Mouse (Mus musculus) heart, embryonic 13.5 days (tissue): Measurements from ENCODE around the gene Mmachc. TPM values are rescaled to one million over a fixed set of nuclear protein-coding genes. Genes with fewer than 3 reads are reported as not detected.

ENCODE experiments used
- ATAC-seq: fragments of 200-750 bp; cut with Nextera tagmentation; 2 replicates; pipeline ENCODE4 v1.8.0; 2017; ENCODE audit warnings: moderate TSS enrichment; ENCODE audit not compliant: insufficient number of reproducible peaks, low FRiP score, low TSS enrichment; ENCODE audit errors: extremely low read depth
- H3K27ac ChIP-seq: fragments of 300-500 bp; sonication (generic); replicated peaks from 2 replicates; pipeline ENCODE4 v1.5.1; 2015; ENCODE audit warnings: moderate library complexity, mild to moderate bottlenecking, inconsistent platforms
- H3K27me3 ChIP-seq: fragments of 300-500 bp; sonication (generic); replicated peaks from 2 replicates; pipeline ENCODE4 v1.6.1; 2015; ENCODE audit warnings: mild to moderate bottlenecking, inconsistent platforms
- H3K36me3 ChIP-seq: fragments of 300-500 bp; sonication (generic); 2 replicates; pipeline ENCODE4 v1.6.1; 2015; ENCODE audit warnings: mild to moderate bottlenecking, inconsistent platforms
- H3K4me1 ChIP-seq: fragments of 300-500 bp; sonication (generic); 2 replicates; pipeline ENCODE4 v1.6.1; 2015; ENCODE audit warnings: inconsistent platforms
- H3K4me2 ChIP-seq: fragments of 300-500 bp; sonication (generic); 2 replicates; pipeline ENCODE4 v1.6.1; 2015; ENCODE audit warnings: inconsistent platforms, mild to moderate bottlenecking, moderate library complexity
- H3K4me3 ChIP-seq: fragments of 300-500 bp; sonication (generic); 2 replicates; pipeline ENCODE4 v1.5.1; 2015; ENCODE audit warnings: moderate library complexity, mild to moderate bottlenecking, inconsistent platforms
- H3K9ac ChIP-seq: fragments of 300-500 bp; sonication (generic); 2 replicates; pipeline ENCODE4 v1.6.1; 2015; ENCODE audit warnings: inconsistent platforms, mild to moderate bottlenecking, moderate library complexity
- H3K9me3 ChIP-seq: fragments of 300-500 bp; sonication (generic); 2 replicates; pipeline ENCODE4 v1.6.1; 2016; ENCODE audit warnings: inconsistent platforms
- WGBS: fragments of 180-500 bp; shearing (Covaris S2); methylation state at CpG from one replicate; pipeline ENCODE4 v1.1.7; 2015; ENCODE audit warnings: mixed read lengths; 5-methylcytosine and 5-hydroxymethylcytosine counted together
- polyA plus RNA-seq: library from polyadenylated mRNA; unstranded; fragments of >200 nt; fragmentation: Nextera tagmentation; extraction: Ambion mirVana; gene quantifications from 2 replicates; pipeline ENCODE4 v1.2.1, GENCODE M21; 2015

Gene Mmachc
- polyA plus RNA-seq: 33.5 and 35.1 TPM in 2 replicates

DNA sequence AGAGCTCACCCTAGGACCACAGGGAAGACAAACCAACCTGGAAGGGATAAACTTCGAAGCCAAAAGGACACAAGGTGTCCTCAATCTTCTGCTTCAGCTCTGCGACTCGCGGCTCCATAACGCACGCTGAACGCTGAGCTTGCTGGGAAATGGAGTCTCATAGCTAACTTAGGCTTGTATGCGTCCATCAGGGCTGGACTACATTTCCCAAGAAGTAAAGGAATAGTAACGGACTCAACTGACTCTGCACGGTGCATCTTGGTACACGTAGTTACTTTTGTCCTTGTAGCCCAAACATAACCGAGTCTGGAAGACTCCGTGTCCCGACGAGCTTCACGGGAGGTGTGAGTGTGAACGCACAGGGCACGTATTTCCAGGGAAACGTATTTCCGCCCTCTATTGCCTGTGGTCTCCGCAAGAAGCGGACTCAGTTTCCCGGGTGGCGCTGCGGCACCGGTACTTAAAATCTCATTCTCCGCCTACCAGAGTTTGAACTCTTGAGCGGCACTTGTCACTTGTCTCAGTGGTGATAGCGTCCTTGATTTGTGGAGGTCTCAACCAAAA lies at the start of gene Mmachc, which contains the start of gene Ccdc163:
Mmachc (minus strand) TSS at position 206 of the 564 bp plus-strand sequence.
Ccdc163 (plus strand) TSS at position 309 of the 564 bp plus-strand sequence.
- peak within 1 kb of the TSS; percentile 85 for H3K9ac ChIP-seq
- H3K9me3 ChIP-seq: no peaks in the 10 kb centered on the region
- H3K4me1 ChIP-seq: peaks cover 16% of the 10 kb centered on the region
- peak within 1 kb of the TSS; percentile 87 for H3K4me2 ChIP-seq
- H3K36me3 ChIP-seq: peaks cover 20% of the 10 kb centered on the region
- no peaks in the 10 kb centered on the region for H3K27me3 ChIP-seq
- peak; percentile 95 for ATAC-seq
- WGBS: under 1% methylated on average over 29 of the region's 29 CpGs
- H3K4me3 ChIP-seq: peak within 1 kb of the TSS; percentile 63
- H3K27ac ChIP-seq: peak within 1 kb of the TSS; percentile 53

GRCm38 (mm10) chr4:116749750-116750149 lies 41.5 kb upstream of the Mmachc start:
- H3K36me3 ChIP-seq: no peaks in the 10 kb centered on the region

DNA sequence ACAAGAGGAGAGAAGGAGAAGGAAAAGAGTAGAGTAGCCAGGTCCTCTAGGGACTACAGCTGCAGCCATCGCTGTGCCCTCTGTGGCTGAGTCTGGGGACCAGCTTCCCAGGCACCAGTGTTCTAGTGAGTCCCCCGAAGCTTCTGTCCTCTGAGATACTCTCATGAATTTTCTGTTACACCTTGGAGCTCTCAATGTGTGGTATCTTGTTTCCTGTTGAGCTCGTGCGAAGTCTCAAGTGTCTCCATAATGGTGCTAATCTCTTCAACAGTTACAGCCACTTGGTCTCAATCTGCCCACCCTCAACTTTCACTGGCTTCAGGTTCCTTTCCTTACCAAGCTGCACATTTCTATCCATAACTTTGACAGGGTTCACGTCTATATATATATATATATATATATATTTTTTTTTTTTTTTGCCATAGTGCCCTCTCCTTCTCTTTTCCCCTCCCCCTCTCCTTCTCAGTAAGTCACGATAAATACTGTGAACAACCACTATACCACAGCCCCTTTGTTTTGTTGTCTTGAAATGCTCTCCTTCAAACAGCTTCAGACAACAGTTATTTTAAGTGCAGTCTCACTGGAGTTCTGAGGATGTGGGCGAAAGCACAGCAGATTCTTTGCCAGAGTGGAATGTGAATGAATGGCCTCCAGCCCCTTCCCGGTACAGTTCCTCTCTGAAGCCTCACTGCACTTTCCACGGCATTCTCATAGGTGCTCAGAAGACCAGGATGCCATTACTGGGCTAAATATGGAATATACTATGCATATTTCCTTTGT lies 31.0 kb upstream of the Mmachc start:
- H3K9ac ChIP-seq: no peak overlapping the region
- 0 out of 2 replicates have a peak overlapping the region, but pooled peaks have one; percentile 19 for H3K4me2 ChIP-seq
- H3K27ac ChIP-seq: no peak overlapping the region
- no peak for ATAC-seq
- H3K36me3 ChIP-seq: no peaks in the 10 kb centered on the region
- H3K4me1 ChIP-seq: peaks cover 8% of the 10 kb centered on the region
- no peaks in the 10 kb centered on the region for H3K9me3 ChIP-seq
- 45% methylated on average over 9 of the region's 9 CpGs for WGBS
- H3K4me3 ChIP-seq: no peak overlapping the region
- no peaks in the 10 kb centered on the region for H3K27me3 ChIP-seq

More at GRCm38 (mm10) chr4:116749750-116750149, 41.5 kb upstream of the Mmachc start:
- no peaks in the 10 kb centered on the region for H3K4me1 ChIP-seq
- H3K27ac ChIP-seq: no peak overlapping the region
- 84% methylated on average over 2 of the region's 2 CpGs for WGBS
- no peak for ATAC-seq
- H3K4me2 ChIP-seq: no peak overlapping the region
- no peaks in the 10 kb centered on the region for H3K9me3 ChIP-seq
- H3K9ac ChIP-seq: no peak overlapping the region
- no peak overlapping the region for H3K4me3 ChIP-seq
- no peaks in the 10 kb centered on the region for H3K27me3 ChIP-seq

DNA sequence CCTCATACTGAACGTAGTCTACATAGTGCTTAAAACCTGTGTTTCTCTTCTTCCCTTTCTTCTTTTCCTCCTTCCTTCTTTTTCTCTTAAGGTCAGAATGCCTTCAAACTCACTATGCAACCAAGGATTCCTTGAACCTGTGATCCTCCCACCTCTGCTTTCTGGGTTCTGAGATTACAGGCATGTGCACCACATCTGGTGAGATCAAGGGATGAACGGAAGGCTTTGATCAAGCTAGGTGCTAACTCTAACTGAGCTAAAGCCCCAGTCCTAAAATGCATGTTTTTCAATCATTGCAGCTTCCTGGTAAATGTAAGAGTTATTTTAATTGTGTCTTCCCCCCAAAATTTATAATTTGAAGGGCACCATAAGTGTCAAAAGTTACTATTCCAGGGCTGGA lies 26.8 kb upstream of the Mmachc start:
- ATAC-seq: no peak
- WGBS: 65% methylated on average over 2 of the region's 2 CpGs
- Histone ChIP-seq H3K9me3 (no peaks in the 10 kb centered on the region), H3K4me2 (no peak overlapping the region), H3K4me3 (no peak overlapping the region), H3K36me3 (no peaks in the 10 kb centered on the region), H3K27ac (no peak overlapping the region), H3K27me3 (no peaks in the 10 kb centered on the region), H3K9ac (no peak overlapping the region), H3K4me1 (peaks cover 14% of the 10 kb centered on the region)

DNA sequence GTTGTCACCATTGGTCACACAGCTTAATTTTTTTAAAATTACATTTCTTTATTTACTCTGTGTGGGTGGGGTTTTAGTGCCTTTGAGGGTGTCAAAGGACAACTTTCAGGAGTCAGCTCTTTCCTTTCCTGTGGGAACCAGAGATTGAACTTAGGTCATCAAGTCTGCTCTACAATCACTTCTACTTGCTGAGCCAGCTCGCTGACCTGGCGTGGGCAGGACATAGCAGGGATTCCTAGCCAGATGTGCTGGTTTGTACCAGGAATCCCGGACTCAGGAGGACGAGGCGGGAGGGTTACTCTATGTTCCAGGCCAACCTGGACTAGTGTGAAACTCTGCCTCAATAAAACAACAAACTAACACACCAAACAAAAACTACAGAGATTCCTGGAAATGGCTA lies 24.1 kb upstream of the Mmachc start:
- no peak overlapping the region for H3K4me3 ChIP-seq
- H3K4me2 ChIP-seq: no peak overlapping the region
- no peaks in the 10 kb centered on the region for H3K36me3 ChIP-seq
- H3K4me1 ChIP-seq: peaks cover 6% of the 10 kb centered on the region
- no peaks in the 10 kb centered on the region for H3K27me3 ChIP-seq
- no peak overlapping the region for H3K27ac ChIP-seq
- WGBS: 65% methylated on average over 5 of the region's 5 CpGs
- no peaks in the 10 kb centered on the region for H3K9me3 ChIP-seq
- ATAC-seq: no peak
- H3K9ac ChIP-seq: no peak overlapping the region

DNA sequence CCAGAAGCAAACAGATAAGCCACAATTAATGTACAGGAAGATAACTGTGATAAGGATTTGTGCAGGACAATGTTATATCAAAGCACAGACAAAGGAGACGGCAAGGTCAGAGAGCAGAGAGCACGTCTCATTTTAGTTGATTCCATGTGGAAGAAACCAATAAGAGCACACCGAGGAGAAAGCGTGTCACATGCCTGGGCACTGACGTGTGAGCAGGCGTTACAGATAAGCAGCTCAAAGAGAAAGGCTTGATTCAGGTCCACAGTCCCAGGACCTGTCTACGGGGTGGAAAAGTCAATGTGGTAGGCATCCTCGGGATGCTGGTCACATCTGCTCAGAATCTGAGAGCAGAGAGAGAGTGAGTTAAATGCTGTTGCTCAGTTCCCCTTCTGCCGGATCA lies 22.9 kb upstream of the Mmachc start:
- 38% methylated on average over 9 of the region's 9 CpGs for WGBS
- Histone ChIP-seq H3K4me1 (peaks cover 6% of the 10 kb centered on the region), H3K4me2 (peak overlapping the region; percentile 31), H3K9me3 (no peaks in the 10 kb centered on the region), H3K9ac (no peak overlapping the region), H3K27ac (no peak overlapping the region), H3K27me3 (no peaks in the 10 kb centered on the region), H3K4me3 (no peak overlapping the region), H3K36me3 (no peaks in the 10 kb centered on the region)
- no peak for ATAC-seq

DNA sequence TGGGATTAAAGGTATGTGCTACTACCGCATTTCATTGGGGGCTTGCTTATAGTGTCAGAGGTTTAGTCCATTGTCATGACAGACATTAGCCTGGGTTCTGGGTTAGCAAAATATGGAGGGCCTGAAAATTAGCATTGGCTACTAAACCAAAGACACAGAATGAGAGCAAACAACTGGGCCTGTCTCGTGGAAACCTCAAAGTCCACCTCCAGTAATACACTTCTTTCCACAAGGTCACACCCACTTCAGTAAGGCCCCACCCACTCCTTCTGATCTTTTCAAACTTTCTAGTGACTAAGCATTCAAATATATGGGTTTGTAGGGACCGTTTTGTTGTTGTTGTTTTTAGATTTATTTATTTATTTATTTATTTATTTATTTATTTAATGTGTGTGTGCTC lies 21.3 kb upstream of the Mmachc start:
- no peaks in the 10 kb centered on the region for H3K36me3 ChIP-seq
- no peak for ATAC-seq

GRCm38 (mm10) chr4:116727401-116727800 lies 19.2 kb upstream of the Mmachc start:
- no peaks in the 10 kb centered on the region for H3K27me3 ChIP-seq
- H3K36me3 ChIP-seq: no peaks in the 10 kb centered on the region
- ATAC-seq: no peak
- H3K27ac ChIP-seq: no peak overlapping the region
- H3K4me2 ChIP-seq: no peak overlapping the region
- peaks cover 8% of the 10 kb centered on the region for H3K4me1 ChIP-seq
- no peak overlapping the region for H3K9ac ChIP-seq
- WGBS: 73% methylated on average over 3 of the region's 3 CpGs
- H3K9me3 ChIP-seq: no peaks in the 10 kb centered on the region
- H3K4me3 ChIP-seq: no peak overlapping the region

More for the DNA sequence above, 21.3 kb upstream of the Mmachc start:
- Histone ChIP-seq H3K4me3 (no peak overlapping the region), H3K9me3 (no peaks in the 10 kb centered on the region), H3K27ac (no peak overlapping the region), H3K9ac (no peak overlapping the region), H3K4me2 (no peak overlapping the region), H3K27me3 (no peaks in the 10 kb centered on the region), H3K4me1 (peaks cover 6% of the 10 kb centered on the region)
- 83% methylated on average over 3 of the region's 3 CpGs for WGBS

GRCm38 (mm10) chr4:116725444-116725843 lies 17.2 kb upstream of the Mmachc start:
- Histone ChIP-seq H3K4me2 (no peak overlapping the region), H3K36me3 (no peaks in the 10 kb centered on the region), H3K27me3 (no peaks in the 10 kb centered on the region), H3K4me1 (peaks cover 13% of the 10 kb centered on the region), H3K9ac (no peak overlapping the region), H3K4me3 (no peak overlapping the region), H3K27ac (no peak overlapping the region), H3K9me3 (no peaks in the 10 kb centered on the region)
- whole genome bisulfite sequencing: 72% methylated on average over 5 of the region's 5 CpGs
- ATAC-seq: no peak

DNA sequence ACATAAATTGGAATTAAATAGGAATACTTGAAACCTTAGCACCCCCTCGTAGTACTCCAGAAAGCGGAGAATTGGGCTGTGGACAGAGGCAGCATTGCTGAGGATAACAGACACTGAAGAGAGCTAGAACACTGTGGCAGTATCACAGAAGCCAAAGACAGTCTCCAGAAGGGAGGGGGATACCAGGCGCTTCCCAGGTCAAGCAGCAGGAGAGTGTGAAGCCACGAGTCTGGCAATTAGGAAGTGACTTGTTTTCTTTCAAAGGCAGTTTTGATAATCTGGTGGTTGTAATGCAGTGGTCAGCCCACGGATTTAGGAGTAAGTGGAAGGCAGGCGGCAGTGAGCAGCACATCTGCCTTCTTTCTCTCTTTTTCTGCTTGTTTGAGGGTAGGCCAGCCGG lies 14.0 kb upstream of the Mmachc start:
- Histone ChIP-seq H3K9ac (0 out of 2 replicates have a peak overlapping the region, but pooled peaks have one; percentile 90), H3K36me3 (no peaks in the 10 kb centered on the region), H3K4me1 (peaks cover 18% of the 10 kb centered on the region), H3K9me3 (no peaks in the 10 kb centered on the region), H3K27me3 (no peaks in the 10 kb centered on the region), H3K27ac (no peak overlapping the region), H3K4me3 (peak overlapping the region; percentile 86), H3K4me2 (peak overlapping the region; percentile 96)
- WGBS: 32% methylated on average over 7 of the region's 7 CpGs
- no peak for ATAC-seq

- peaks cover 18% of the 10 kb centered on the region for H3K4me1 ChIP-seq
- no peaks in the 10 kb centered on the region for H3K27me3 ChIP-seq
- H3K9me3 ChIP-seq: no peaks in the 10 kb centered on the region
- peaks cover 2% of the 10 kb centered on the region; the same call in 1 of the 2 replicates for H3K36me3 ChIP-seq
- H3K4me2 ChIP-seq: peak overlapping the region; percentile 96
- H3K9ac ChIP-seq: peak overlapping the region; percentile 90
- H3K4me3 ChIP-seq: peak overlapping the region; percentile 86
- ATAC-seq: peak; percentile 44; the same call in 1 of the 2 replicates
- 1% methylated on average over 29 of the region's 29 CpGs for WGBS
- peak overlapping the region; percentile 88 for H3K27ac ChIP-seq
Observed at GRCm38 (mm10) chr4:116721098-116721628, 13.0 kb upstream of the Mmachc start.
